Mouse (Mus musculus) MEL (cell line): ENCODE results near the gene A1cf.

Source experiments
- CTCF ChIP-seq, 3 experiments: IDR thresholded peaks in 2 of 3; conservative IDR thresholded peaks in 1 of 3; 2 replicates each; pipeline ENCODE4 v1.5.1; 2011 to 2012; ENCODE audit warnings: low read length in 3 of 3, low read depth in 2 of 3, mild to moderate bottlenecking in 2 of 3, improper control_type of control experiment in 1 of 3, inconsistent platforms in 1 of 3, mixed read lengths in 1 of 3, moderate library complexity in 1 of 3; ENCODE audit not compliant: control insufficient read depth in 1 of 3, insufficient read depth in 1 of 3, poor library complexity in 1 of 3, severe bottlenecking in 1 of 3
- HCFC1 ChIP-seq: IDR thresholded peaks from 2 replicates; pipeline ENCODE4 v1.6.1; 2012; ENCODE audit warnings: low read depth, mild to moderate bottlenecking, inconsistent platforms, low read length, improper control_type of control experiment, moderate library complexity
- MAX ChIP-seq: IDR thresholded peaks from 2 replicates; pipeline ENCODE4 v1.6.1; 2011; ENCODE audit warnings: low read length, improper control_type of control experiment
- POLR2A ChIP-seq, 2 experiments: IDR thresholded peaks; 2 replicates each; pipeline ENCODE4 v1.6.1; 2011 to 2012; ENCODE audit warnings: low read length in 2 of 2, mild to moderate bottlenecking in 2 of 2, control low read depth in 1 of 2, improper control_type of control experiment in 1 of 2, low read depth in 1 of 2, moderate library complexity in 1 of 2; ENCODE audit not compliant: control insufficient read depth in 1 of 2, insufficient read depth in 1 of 2, poor library complexity in 1 of 2
- USF1 ChIP-seq: IDR thresholded peaks from 2 replicates; pipeline ENCODE4 v1.6.1; 2014; ENCODE audit warnings: low read depth, mild to moderate bottlenecking, inconsistent platforms, low read length, improper control_type of control experiment, moderate library complexity

- no peak for TF ChIP-seq POLR2A (IDR thresholded peaks at IDR 0.05; ENCODE audit: control insufficient read depth in 1 of 2, insufficient read depth in 1 of 2, low read depth in 1 of 2, low read length in 2 of 2, poor library complexity in 1 of 2)
- no peak for TF ChIP-seq CTCF (IDR thresholded peaks at IDR 0.05 in 2 of 3, conservative IDR thresholded peaks at IDR 0.05 in 1 of 3; ENCODE audit: control insufficient read depth in 1 of 3, insufficient read depth in 1 of 3, low read depth in 2 of 3, low read length in 3 of 3, poor library complexity in 1 of 3, severe bottlenecking in 1 of 3)
- no peak for TF ChIP-seq MAX
- no peak for TF ChIP-seq HCFC1
- TF ChIP-seq USF1 = no peak
These were observed 18.7 kb downstream of the A1cf start for GRCm38 (mm10) chr19:31887275-31887674.
